Mouse (Mus musculus) adrenal gland, postnatal 25 days (tissue): ENCODE measurements at regions not wholly inside any gene's neighbourhood (a gene's known extent, or its start where the extent isn't known, plus 50 kb on each side); places are given as distances from the start of the nearest gene placed in this dataset.
"Not testable (repeated sequence)": the region's sequence is repeated elsewhere in the genome, so short reads cannot be mapped to it uniquely, and the experiment has no call there.

Experiments used
- DNase-seq: peaks from one replicate; pipeline ENCODE4 v3.0.0; 2021; ENCODE audit warnings: mixed read lengths

DNA sequence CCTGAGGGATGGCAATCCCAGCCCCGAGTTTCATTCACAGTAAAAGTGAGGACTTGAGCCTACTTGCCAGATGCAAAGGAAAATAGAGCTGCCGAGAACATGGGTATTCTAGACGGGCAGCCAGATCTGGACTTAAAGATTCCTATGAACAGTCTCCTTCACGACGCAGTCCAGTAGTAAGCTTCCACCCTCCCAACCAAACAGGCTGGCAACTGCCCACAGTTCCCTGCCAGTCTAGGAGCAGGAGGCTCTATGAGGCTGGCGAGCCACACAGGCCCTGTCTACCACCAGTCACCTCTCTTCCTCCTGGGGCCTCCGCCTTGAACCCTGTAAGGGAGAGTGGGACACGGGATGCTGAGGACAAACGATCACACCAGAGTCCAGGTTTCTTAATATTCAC lies 153.5 kb upstream of the Snrpn start:
- no peak for DNase-seq

DNA sequence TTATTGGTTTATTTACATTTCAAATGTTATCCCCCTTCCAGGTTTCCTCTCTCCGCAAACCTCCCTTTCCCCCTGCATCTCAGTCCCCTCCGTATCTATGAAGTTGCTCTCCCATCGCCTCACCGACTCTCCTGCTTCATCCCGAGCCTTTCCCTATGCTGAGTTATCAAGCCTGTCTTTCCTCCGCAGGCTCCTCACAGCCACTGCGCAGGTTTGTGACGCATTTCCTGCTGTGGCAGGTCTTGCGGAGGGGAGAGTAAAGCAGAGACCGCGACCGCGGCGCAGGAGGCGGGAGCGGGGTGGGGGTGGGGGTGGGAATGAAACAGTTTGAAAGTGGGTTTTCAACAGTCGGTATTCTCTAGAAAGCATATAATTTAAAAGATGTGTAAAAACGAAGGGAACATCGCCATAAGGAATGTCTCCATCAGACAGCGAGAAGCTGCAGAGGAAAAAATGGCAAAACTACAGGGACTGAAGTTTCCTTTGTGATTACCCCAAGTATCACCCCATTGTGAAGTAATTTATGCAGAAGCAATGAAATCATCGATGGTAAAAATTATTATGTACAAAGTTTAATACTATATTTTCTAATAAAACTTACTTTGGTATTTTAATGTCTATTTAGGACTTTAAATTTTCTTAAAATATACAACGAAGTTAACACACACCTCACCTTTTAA lies 104.3 kb upstream of the Snrpn start:
- peak; percentile 39 for DNase-seq

DNA sequence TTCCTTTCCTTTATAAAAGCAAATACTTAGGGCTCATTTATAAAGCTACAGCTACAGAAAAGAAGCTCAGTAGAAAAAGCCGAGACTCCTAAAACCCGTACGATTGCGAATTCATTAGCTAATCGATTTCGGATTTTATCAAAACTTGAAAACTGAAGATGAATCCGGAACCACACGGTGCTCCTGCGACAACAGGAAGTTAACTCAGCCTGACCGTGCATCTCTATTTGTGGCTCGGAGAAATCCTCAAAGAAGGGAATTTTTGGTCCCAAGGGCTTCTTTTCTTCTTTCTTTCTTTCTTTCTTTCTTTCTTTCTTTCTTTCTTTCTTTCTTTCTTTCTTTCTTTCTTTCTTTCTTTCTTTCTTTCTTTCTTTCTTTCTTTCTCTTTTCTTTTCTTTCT lies 103.7 kb upstream of the Snrpn start:
- DNase-seq, result peak; percentile 16

DNA sequence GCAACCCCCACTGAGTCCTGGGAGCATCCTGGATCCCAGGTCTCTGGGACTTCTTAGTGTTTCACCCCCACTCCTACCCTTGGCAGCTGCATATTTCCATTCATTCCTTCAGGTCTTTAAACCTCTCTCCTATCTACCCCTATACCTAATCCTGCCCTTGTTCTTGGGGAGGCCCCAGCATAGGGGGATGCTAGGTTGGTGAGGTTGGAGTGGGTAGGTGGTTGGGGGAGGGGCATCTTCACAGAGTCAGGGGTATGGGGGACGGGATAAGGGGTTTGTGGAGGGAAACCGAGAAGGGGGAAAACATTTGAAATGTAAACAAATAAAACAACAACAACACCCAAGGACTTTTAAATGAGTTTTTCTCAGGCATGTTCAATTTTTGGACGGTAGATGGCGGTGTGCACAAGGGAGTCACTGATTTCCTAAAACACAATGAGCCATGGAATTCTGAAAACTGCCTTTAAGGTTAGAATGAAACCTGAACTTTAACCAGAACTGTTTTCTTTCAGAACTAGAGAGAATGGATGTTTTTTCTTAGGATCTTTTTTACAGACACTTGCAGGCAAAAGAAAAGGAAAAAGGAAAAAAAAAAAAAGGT lies 98.7 kb upstream of the Snrpn start:
- DNase-seq, result peak; percentile 2

DNA sequence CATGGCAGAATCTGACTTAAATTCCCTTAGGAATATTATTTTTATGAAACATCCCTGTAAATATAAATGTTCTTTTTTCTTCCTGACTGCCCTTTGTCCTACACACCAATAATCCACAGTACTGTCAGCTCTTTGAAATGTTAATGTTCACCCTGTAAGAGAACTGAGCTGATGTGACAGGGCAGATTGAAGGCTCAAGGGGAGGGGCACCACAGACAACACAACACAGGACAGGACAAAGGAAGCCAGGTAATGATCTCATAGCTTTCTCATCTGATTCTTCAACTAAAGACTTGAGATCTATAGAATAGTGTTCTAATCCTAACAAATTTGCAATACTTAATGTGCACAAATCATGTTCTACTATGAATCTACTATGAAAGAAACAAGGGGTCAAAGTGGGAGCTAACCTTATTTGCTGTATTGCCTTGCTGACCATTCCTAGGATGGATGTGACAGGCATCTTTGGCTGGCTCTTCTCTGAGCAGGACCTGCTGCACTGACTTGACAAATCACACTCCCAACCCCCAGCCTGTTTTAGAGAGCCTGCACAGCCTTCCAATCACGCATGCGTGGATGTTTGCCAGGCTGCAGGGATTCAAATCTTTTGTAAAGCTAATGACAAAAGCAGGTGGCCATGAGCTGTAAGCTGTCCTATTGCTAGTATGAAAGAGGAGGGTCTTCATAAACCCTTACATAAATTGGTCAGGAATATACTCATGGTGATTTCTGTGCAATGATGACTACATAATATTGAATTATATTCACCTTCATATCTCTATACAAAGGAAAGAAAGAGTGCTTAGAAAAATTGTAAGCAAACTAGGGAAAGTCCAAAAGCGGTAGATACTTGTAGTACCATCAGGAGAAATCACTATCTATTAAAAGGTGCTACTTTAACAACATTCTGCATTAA lies 76.6 kb upstream of the Snrpn start:
- not testable (repeated sequence) for DNase-seq
